Mouse (Mus musculus): ENCODE measurements around the gene Chia1.
"Not testable (repeated sequence)": the region's sequence is repeated elsewhere in the genome, so short reads cannot be mapped to it uniquely, and the experiment has no call there.

The Chia1 gene

GRCm38 (mm10) chr3:106112929-106113328 is at the start of gene Chia1:
Chia1 (plus strand) TSS chr3:106113229.
- no peak for DNase-seq (ENCODE audit: low spot score in 2 of 2)

- not testable (repeated sequence) for DNase-seq (ENCODE audit: low spot score in 2 of 2)
These were observed 45.3 kb upstream of the Chia1 start for GRCm38 (mm10) chr3:106067707-106068106.

- no peak for DNase-seq (ENCODE audit: low spot score in 2 of 2)
These were observed 42.0 kb upstream of the Chia1 start for GRCm38 (mm10) chr3:106070994-106071393.

GRCm38 (mm10) chr3:106074824-106075223 is 38.2 kb upstream of the Chia1 start:
- DNase-seq (ENCODE audit: low spot score in 2 of 2): no peak

DNA sequence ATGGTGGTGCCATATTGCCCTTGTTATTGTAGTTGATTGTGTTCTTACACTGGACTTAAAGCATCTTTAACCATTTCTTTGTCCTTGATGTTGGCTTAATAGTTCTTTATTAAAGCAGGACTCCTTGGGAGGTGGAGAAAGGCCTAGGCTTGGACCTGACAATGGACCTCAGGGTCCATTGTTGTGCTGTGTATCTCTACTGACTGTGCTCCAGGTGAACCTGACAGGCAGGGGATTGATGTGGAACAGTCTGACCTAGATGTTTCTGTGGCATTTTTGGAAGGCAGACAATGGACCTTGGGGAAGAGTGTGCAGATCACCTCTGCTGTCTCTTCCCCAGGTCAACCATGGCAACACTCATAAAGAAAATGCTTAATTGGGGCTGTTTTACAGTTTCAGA is 14.0 kb downstream of the Chia1 start:
- DNase-seq (ENCODE audit: low spot score in 2 of 2): no peak

DNA sequence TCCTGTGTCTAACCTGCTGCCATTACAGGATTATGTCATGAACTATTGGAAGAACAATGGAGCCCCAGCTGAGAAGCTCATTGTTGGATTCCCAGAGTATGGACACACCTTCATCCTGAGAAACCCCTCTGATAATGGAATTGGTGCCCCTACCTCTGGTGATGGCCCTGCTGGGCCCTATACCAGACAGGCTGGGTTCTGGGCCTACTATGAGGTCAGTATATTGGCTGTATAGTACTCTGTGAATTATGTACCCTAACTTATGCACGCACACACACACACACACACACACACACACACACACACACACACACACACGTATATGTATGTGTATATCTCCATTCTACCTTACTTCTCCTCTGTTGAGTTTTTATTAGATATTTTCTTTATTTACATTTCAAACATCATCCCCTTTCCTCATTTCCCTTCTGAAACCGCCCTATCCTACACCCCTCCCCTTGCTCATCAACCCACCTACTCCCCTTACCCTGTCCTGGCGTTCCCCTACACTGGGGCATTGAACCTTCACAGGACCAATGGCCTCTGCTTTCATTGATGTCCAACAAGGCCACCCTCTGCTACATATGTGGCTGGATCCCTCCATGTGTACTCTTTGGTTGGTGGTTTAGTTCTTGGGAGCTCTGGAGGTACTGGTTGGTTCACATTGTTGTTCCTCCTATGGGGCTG is 15.9 kb downstream of the Chia1 start:
- DNase-seq (ENCODE audit: low spot score in 2 of 2): no peak

- DNase-seq (ENCODE audit: low spot score in 2 of 2): peak; percentile 66 to 69
These were observed 18.7 kb downstream of the Chia1 start for GRCm38 (mm10) chr3:106131690-106132089.

GRCm38 (mm10) chr3:106144081-106144480 is 31.1 kb downstream of the Chia1 start:
- no peak for DNase-seq (ENCODE audit: low spot score in 2 of 2)

- no peak for DNase-seq (ENCODE audit: low spot score in 2 of 2)
These were observed 41.4 kb downstream of the Chia1 start for GRCm38 (mm10) chr3:106154413-106154812.

GRCm38 (mm10) chr3:106167464-106167863 is 54.4 kb downstream of the Chia1 start, which contains the start of gene Chil3:
Chil3 (minus strand) TSS chr3:106167564.
- DNase-seq (ENCODE audit: low spot score in 2 of 2): no peak

- DNase-seq (ENCODE audit: low spot score in 2 of 2): no peak
These were observed 57.6 kb downstream of the Chia1 start for GRCm38 (mm10) chr3:106170522-106171053.

- no peak for DNase-seq (ENCODE audit: low spot score in 2 of 2)
These were observed 58.2 kb downstream of the Chia1 start for GRCm38 (mm10) chr3:106171135-106171731.

- not testable (repeated sequence) for DNase-seq (ENCODE audit: low spot score in 2 of 2)
These were observed 59.5 kb downstream of the Chia1 start for GRCm38 (mm10) chr3:106172506-106172905.

DNA sequence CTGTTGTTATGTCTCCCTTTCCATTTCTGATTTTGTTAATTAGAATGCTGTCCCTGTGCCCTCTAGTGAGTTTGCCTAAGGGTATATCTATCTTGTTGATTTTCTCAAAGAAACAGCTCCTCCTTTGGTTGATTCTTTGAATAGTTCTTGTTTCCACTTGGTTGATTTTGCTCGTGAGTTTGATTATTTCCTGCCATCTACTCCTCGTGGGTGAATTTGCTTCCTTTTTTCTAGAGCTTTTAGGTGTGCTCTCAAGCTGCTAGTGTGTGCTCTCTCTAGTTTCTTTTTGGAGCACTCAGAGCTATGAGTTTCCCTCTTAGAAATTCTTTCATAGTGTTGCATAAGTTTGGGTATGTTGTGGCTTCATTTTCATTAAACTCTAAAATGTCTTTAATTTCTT is 61.9 kb downstream of the Chia1 start:
- DNase-seq (ENCODE audit: low spot score in 2 of 2): not testable (repeated sequence)

DNA sequence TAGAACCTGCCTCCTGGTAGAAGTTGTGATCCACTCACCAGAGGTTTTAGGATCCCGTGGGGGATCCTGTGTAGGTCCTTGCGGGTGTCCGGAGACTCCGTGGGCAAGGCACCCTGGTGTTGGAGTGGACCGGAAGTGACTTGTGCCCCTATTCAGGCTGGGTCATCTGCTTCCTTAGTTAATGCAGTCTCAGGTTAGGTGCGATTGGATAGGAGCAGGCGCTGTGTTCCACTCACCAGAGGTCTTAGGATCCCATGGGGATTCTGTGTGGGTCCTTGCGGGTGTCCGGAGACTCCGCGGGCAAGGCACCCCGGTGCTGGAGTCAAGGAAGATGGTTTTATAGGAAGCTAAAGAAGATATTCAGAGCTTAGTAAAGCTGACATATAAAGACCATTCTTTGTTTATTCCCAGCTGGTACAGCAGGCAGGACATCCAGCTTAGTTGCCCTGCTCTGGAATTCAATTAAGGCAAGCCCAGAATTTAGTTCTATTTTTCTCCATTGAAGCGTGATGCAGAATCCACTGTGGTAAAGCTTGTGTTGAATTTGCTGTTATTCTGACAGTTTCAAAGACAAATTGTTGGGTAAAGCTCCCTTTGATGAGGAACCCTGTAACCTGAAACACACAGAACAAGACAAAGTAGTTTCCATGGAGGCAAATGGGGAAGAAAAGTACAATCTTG is 64.6 kb downstream of the Chia1 start:
- DNase-seq (ENCODE audit: low spot score in 2 of 2): no peak
